Mouse (Mus musculus) heart, adult 2 months (tissue): ENCODE measurements at regions not wholly inside any gene's neighbourhood (a gene's known extent, or its start where the extent isn't known, plus 50 kb on each side); places are given as distances from the start of the nearest gene placed in this dataset.

ENCODE experiments used
- CTCF ChIP-seq: fragments of 200-600 bp; IDR thresholded peaks from 2 replicates; pipeline ENCODE4 v1.8.1; 2022; ENCODE audit warnings: antibody characterized with exemption, mild to moderate bottlenecking, moderate library complexity
- POLR2A ChIP-seq: fragments of 200-500 bp; IDR thresholded peaks from 2 replicates; pipeline ENCODE4 v1.6.1; 2011; ENCODE audit warnings: mild to moderate bottlenecking, low read depth, low read length, control low read depth; ENCODE audit not compliant: insufficient read depth

DNA sequence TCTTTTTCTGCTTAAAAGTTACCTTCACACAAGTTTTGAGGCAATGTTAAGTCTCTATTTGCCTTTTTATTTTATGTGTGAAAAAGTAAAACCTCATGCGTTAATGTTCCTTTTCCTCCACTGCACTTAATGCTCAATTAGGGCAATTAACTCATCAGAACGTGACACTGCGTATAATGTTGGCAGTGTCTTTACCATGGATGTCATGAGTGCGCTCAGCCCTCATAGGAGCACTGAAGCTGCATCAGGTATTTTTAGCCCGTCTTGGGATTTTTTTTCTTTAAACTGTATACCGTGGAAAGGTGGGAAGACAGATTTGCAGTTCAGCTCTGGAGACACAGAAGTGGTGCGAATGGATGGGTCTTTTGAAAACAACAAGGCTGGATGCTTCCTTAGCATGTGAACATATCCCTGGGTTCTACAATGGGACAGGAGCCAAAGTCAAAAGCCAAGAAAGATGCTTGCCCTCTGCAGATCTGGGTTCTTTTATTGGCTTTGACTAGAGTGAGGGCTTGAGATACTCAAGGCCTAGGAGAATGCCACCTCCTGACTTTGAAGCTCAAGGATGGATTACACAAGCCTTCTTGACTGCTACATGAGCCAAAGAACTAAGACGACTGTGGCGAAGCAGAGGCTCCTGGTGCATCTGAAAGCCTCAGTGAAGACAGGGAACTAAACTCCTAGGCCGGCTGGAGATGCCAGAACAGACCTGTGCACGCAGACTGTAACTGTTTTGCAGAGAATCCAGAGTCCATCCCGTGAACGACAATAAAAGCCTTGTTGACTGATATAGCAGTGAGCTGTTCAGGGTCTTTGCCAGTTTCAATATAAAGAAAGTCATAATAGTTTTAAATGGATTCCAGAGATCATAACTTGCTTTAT is 262.9 kb upstream of the Emcn start:
- TF ChIP-seq CTCF (no peak), POLR2A (no peak)
